Mouse (Mus musculus): ENCODE results near the gene Ak4. TPM values are rescaled to one million over a fixed set of nuclear protein-coding genes. Genes with fewer than 3 reads are reported as not detected.

Gene Ak4
- total RNA-seq, 2 experiments from 2014 or later: 0.61 to 7.8 TPM

DNA sequence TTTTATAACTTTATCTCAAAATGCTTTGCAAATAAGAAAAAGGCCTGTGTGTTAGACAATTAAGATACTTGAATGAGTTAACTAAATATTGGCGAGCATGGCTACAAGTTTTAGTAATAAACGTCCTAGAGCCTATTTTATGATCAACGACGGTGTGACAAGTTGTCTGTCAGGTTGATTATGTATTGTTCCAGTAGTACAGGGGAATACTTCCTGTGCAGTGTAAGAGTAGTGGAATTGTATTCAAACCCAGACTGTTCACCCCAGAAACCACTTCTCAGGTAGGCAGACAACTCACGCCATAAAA, 91.8 kb downstream of the Ak4 start:
- H3K27ac ChIP-seq: no peak overlapping the region
- TF ChIP-seq CTCF (IDR thresholded peaks at IDR 0.05): no peak
- intact Hi-C loops (cut with DNase I): no loop called here
- no peak for DNase-seq
- H3K4me3 ChIP-seq: no peak overlapping the region

DNA sequence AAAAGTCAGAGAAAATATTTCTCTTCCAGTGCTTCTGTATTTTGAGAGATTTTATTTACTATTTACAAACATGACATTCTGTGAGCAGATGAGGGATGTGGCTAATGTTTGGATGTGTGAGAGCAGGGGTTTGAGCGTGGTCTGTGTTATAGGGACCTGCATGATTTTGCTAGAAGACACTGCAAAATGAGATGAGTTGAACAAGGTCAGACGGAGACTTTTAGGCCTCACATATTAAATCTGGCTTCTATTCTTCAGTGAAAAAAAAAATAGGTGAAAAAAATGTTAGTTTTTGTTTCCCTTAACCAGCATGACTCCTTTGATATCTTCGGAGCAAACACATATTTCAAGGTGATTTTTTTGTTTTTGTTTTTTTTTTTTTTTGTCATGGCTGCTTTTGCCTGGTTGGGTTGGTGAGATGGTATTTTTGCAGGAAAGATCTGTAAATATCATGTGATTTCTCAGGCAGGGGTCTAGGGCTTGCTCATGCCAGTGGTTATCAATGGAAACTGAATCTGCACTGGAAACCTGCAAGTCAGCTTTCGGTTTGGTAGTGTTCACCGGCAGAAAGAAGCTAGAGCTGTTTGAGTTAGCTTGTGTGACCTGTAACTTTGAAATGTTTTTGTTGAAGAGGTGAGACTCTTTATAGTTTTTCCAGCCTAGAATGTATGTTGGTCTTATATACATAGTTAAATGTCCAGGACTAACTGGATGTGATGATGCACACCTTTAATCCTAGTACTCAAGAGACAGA, 92.9 kb downstream of the Ak4 start:
- intact Hi-C loops (cut with DNase I): no loop called here
- H3K27ac ChIP-seq: no peak overlapping the region
- DNase-seq: no peak
- no peak for TF ChIP-seq CTCF (IDR thresholded peaks at IDR 0.05)
- H3K4me3 ChIP-seq: no peak overlapping the region

DNA sequence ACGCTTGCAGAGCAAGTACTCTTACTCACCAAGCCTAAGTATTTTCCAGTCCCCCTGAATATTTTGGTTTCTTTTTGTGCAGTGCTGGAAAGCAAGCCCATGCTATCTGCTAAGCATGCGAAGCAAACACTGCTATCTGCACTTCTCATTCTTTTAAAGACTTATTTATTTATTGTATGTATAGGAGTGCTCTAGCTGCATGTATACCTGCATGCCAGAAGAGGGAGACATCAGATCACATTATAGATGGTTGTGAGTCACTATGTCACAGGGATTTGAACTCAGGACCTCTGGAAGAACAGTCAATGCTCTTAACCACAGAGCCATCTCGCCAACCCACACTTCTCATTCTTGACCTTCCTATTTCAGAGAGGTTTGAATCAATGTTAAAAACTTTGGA, 94.2 kb downstream of the Ak4 start:
- H3K27ac ChIP-seq: no peak overlapping the region
- DNase-seq: no peak
- intact Hi-C loops (cut with DNase I): no loop called here
- TF ChIP-seq CTCF (IDR thresholded peaks at IDR 0.05): no peak
- no peak overlapping the region for H3K4me3 ChIP-seq

DNA sequence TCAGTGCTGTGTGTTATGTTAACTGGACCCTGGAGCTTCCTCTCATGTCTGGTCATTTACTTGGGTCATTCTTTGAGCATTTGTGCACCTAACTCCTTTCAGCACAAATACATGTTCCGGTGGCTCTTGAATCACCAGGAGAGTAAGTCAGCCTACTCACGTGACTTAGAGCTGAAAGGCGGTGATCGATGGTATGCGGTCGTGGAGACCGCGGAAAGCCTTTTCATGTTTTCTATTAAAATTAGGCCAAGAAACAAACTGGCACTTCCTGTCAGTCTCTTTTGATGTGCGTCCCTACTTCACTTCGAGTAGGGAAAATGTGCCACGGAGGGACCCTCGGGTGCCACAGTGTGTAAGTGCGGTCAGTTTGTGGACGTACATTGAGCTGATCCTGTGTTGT, 96.8 kb downstream of the Ak4 start:
- TF ChIP-seq CTCF (IDR thresholded peaks at IDR 0.05): no peak
- intact Hi-C loops (cut with DNase I): no loop called here
- Histone ChIP-seq H3K4me3 (no peak overlapping the region), H3K27ac (no peak overlapping the region)
- no peak for DNase-seq

Other genes with a start within 250 kb of the Ak4 start
- 100 to 1,000 TPM in 1 of 2 experiments, 10 to 100 TPM in 1; 89.9 to 134 TPM for gene Jak1, start 154.0 kb upstream of the Ak4 start, total RNA-seq (2021)
- under 1 TPM; 0.08 to 0.28 TPM for gene Dnajc6, start 77.4 kb downstream of the Ak4 start, total RNA-seq (2021)
- gene Leprot, start 228.4 kb downstream of the Ak4 start, total RNA-seq (2021): 10 to 100 TPM in 1 of 2 experiments, 1 to 10 TPM in 1; 7.4 to 12.0 TPM